Mouse (Mus musculus): Measurements from ENCODE around the gene Fbxo46.

DNA sequence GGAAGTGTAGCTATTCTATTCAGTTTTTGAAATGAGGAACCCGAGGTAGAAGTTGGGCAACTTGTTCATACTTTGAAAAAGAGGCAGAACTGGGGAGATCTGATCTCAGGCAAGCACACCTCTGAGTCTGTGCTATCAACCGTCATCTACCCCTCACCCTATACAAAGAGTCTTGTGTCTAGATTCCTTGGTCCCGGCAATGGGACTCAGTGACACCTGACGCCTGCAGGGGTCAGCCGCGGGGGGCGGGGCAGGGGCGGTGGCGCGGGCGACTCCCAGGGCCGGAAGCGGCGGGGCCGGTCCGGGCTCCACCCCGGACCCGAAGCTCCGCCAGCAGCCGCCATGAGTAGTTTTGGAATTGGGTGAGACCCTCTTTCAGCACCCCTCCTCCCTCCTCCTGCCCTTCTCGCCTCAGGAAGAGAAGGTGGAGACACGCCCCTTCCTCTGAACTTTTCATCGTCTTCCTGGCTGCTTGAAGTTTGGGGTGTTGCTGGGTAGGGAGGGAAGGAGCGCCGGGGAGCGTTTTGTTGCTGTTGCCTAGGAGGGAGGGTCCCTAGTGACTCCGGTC, 61.3 kb downstream of the Fbxo46 start:
- TF ChIP-seq POLR2A (IDR thresholded peaks at IDR 0.05; ENCODE audit: low read depth, low read length) (peak; percentile 42; the same call in 1 of the 2 replicates), CTCF (IDR thresholded peaks at IDR 0.05; ENCODE audit: borderline replicate concordance, insufficient read depth, low read length) (no peak)

All from embryonic fibroblast, embryonic 13.5 days (primary cell).